Mouse (Mus musculus) megakaryocyte, embryonic 14.5 days (primary cell): ENCODE measurements around the gene Akna. TPM values are rescaled to one million over a fixed set of nuclear protein-coding genes. Genes with fewer than 3 reads are reported as not detected.
A peak's percentile ranks its signal among the peaks of the same experiment; 100 is the strongest.

Experiments used
- H3K27me3 ChIP-seq: replicated peaks from 2 replicates; pipeline ENCODE3; 2012; ENCODE audit warnings: inconsistent platforms
- H3K36me3 ChIP-seq: replicated peaks from 2 replicates; pipeline ENCODE3; 2012; ENCODE audit warnings: low read length, inconsistent platforms, mixed read lengths
- H3K4me1 ChIP-seq: 2 replicates; pipeline ENCODE4 v1.6.1; 2012; ENCODE audit warnings: inconsistent platforms
- H3K4me3 ChIP-seq: replicated peaks from 2 replicates; pipeline ENCODE3; 2012; ENCODE audit warnings: moderate library complexity, mild to moderate bottlenecking, inconsistent platforms
- H3K9me3 ChIP-seq: 2 replicates; pipeline ENCODE4 v1.6.1; 2012; ENCODE audit warnings: inconsistent platforms
- FLI1 ChIP-seq: IDR thresholded peaks from 2 replicates; pipeline ENCODE4 v1.6.1; 2012; ENCODE audit warnings: low read length, inconsistent platforms, mixed read lengths
- GATA1 ChIP-seq: IDR thresholded peaks from 3 replicates; pipeline ENCODE4 v1.6.1; 2012; ENCODE audit warnings: mixed read lengths, low read length, inconsistent platforms, borderline replicate concordance
- polyA plus RNA-seq: library from polyadenylated mRNA; stranded (reverse); fragments of >175 nt; gene quantifications from 2 replicates; pipeline ENCODE4 v1.2.3, GENCODE M21; 2012; ENCODE audit warnings: low replicate concordance; ENCODE audit not compliant: insufficient read depth

Akna gene
- polyA plus RNA-seq, 1 experiment, result 12.0 TPM

- Histone ChIP-seq H3K27me3 (peaks cover 63% of the 10 kb centered on the region), H3K4me1 (peaks cover 32% of the 10 kb centered on the region), H3K9me3 (no peaks in the 10 kb centered on the region), H3K36me3 (no peaks in the 10 kb centered on the region), H3K4me3 (no peak overlapping the region)
- TF ChIP-seq FLI1 (no peak), GATA1 (no peak)
Measured at GRCm38 (mm10) chr4:63411222-63411621, 8.1 kb upstream of the Akna start.

- no peak for TF ChIP-seq FLI1
- TF ChIP-seq GATA1, result no peak
- Histone ChIP-seq H3K36me3 (no peaks in the 10 kb centered on the region), H3K4me3 (peak overlapping the region; percentile 92), H3K9me3 (no peaks in the 10 kb centered on the region), H3K27me3 (peaks cover 59% of the 10 kb centered on the region), H3K4me1 (peaks cover 39% of the 10 kb centered on the region)
Measured at GRCm38 (mm10) chr4:63410583-63410934, 7.4 kb upstream of the Akna start.

GRCm38 (mm10) chr4:63409908-63410582 lies 6.9 kb upstream of the Akna start:
- Histone ChIP-seq H3K4me1 (peaks cover 44% of the 10 kb centered on the region), H3K4me3 (peak overlapping the region; percentile 92), H3K9me3 (no peaks in the 10 kb centered on the region)

GRCm38 (mm10) chr4:63409317-63409907 lies 6.3 kb upstream of the Akna start:
- H3K36me3 ChIP-seq, result no peaks in the 10 kb centered on the region
- peaks cover 55% of the 10 kb centered on the region for H3K27me3 ChIP-seq
- TF ChIP-seq FLI1 (no peak), GATA1 (no peak)
- H3K4me1 ChIP-seq, result peaks cover 50% of the 10 kb centered on the region
- no peaks in the 10 kb centered on the region for H3K9me3 ChIP-seq
- H3K4me3 ChIP-seq, result peak overlapping the region; percentile 92

More at GRCm38 (mm10) chr4:63409908-63410582, 6.9 kb upstream of the Akna start:
- no peak for TF ChIP-seq GATA1
- no peak for TF ChIP-seq FLI1
- Histone ChIP-seq H3K27me3 (peaks cover 57% of the 10 kb centered on the region), H3K36me3 (no peaks in the 10 kb centered on the region)

GRCm38 (mm10) chr4:63408649-63409048 lies 5.5 kb upstream of the Akna start:
- Histone ChIP-seq H3K36me3 (no peaks in the 10 kb centered on the region), H3K4me3 (peak overlapping the region; percentile 80), H3K4me1 (peaks cover 58% of the 10 kb centered on the region), H3K9me3 (no peaks in the 10 kb centered on the region), H3K27me3 (peaks cover 53% of the 10 kb centered on the region)
- TF ChIP-seq FLI1 (no peak), GATA1 (no peak)

GRCm38 (mm10) chr4:63408247-63408646 lies 5.1 kb upstream of the Akna start:
- no peaks in the 10 kb centered on the region for H3K9me3 ChIP-seq
- no peaks in the 10 kb centered on the region for H3K36me3 ChIP-seq
- peaks cover 62% of the 10 kb centered on the region for H3K4me1 ChIP-seq
- TF ChIP-seq GATA1 (no peak), FLI1 (no peak)
- no peak overlapping the region for H3K4me3 ChIP-seq
- H3K27me3 ChIP-seq, result peaks cover 51% of the 10 kb centered on the region

GRCm38 (mm10) chr4:63405683-63406082 lies 2.5 kb upstream of the Akna start:
- Histone ChIP-seq H3K9me3 (no peaks in the 10 kb centered on the region), H3K4me1 (peaks cover 83% of the 10 kb centered on the region), H3K36me3 (no peaks in the 10 kb centered on the region), H3K27me3 (peaks cover 58% of the 10 kb centered on the region), H3K4me3 (no peak overlapping the region)
- TF ChIP-seq GATA1, result no peak
- TF ChIP-seq FLI1, result no peak

GRCm38 (mm10) chr4:63405051-63405450 lies 1.9 kb upstream of the Akna start:
- no peaks in the 10 kb centered on the region for H3K36me3 ChIP-seq
- peaks cover 83% of the 10 kb centered on the region for H3K4me1 ChIP-seq

GRCm38 (mm10) chr4:63404205-63404604 lies 1.1 kb upstream of the Akna start:
- H3K4me3 ChIP-seq, result peak overlapping the region; percentile 85
- H3K4me1 ChIP-seq, result peaks cover 83% of the 10 kb centered on the region
- no peaks in the 10 kb centered on the region for H3K36me3 ChIP-seq

More at GRCm38 (mm10) chr4:63405051-63405450, 1.9 kb upstream of the Akna start:
- no peak for TF ChIP-seq GATA1
- TF ChIP-seq FLI1, result no peak
- H3K9me3 ChIP-seq, result no peaks in the 10 kb centered on the region
- H3K4me3 ChIP-seq, result no peak overlapping the region
- H3K27me3 ChIP-seq, result peaks cover 55% of the 10 kb centered on the region

GRCm38 (mm10) chr4:63402558-63402957 lies 596 bp downstream of the Akna start:
- TF ChIP-seq GATA1 (no peak), FLI1 (no peak)
- no peaks in the 10 kb centered on the region for H3K9me3 ChIP-seq
- H3K4me3 ChIP-seq, result peak overlapping the region; percentile 85
- peaks cover 84% of the 10 kb centered on the region for H3K4me1 ChIP-seq
- peaks cover 5% of the 10 kb centered on the region for H3K36me3 ChIP-seq
- peaks cover 46% of the 10 kb centered on the region for H3K27me3 ChIP-seq

More at GRCm38 (mm10) chr4:63404205-63404604, 1.1 kb upstream of the Akna start:
- Histone ChIP-seq H3K9me3 (no peaks in the 10 kb centered on the region), H3K27me3 (peaks cover 49% of the 10 kb centered on the region)
- TF ChIP-seq GATA1 (no peak), FLI1 (no peak)
